Mouse (Mus musculus) embryo, embryonic 11.5 days (tissue): ENCODE measurements around the gene Nlrc4.

Experiments
- DNase-seq: peaks from one replicate; pipeline ENCODE4 v3.0.0-alpha.2; 2012; ENCODE audit warnings: low read depth, low spot score

The Nlrc4 gene

GRCm38 (mm10) chr17:74430074-74430473 is 28.9 kb downstream of the Nlrc4 start:
- DNase-seq, result no peak

GRCm38 (mm10) chr17:74424401-74425005 is 34.4 kb downstream of the Nlrc4 start:
- no peak for DNase-seq

- no peak for DNase-seq
Measured at GRCm38 (mm10) chr17:74420656-74421055, 38.3 kb downstream of the Nlrc4 start.

- no peak for DNase-seq
Measured at GRCm38 (mm10) chr17:74418171-74418570, 40.8 kb downstream of the Nlrc4 start.

- DNase-seq, result no peak
Measured at GRCm38 (mm10) chr17:74416841-74417360, 42.0 kb downstream of the Nlrc4 start.

- no peak for DNase-seq
Measured at GRCm38 (mm10) chr17:74414671-74415070, 44.3 kb downstream of the Nlrc4 start.

GRCm38 (mm10) chr17:74413324-74413723 is 45.6 kb downstream of the Nlrc4 start:
- DNase-seq, result no peak

GRCm38 (mm10) chr17:74409722-74410121 is 49.2 kb downstream of the Nlrc4 start:
- DNase-seq, result no peak

GRCm38 (mm10) chr17:74406487-74406886 is 52.5 kb downstream of the Nlrc4 start:
- no peak for DNase-seq

GRCm38 (mm10) chr17:74402486-74403222 is 56.3 kb downstream of the Nlrc4 start:
- DNase-seq, result no peak

- no peak for DNase-seq
Measured at GRCm38 (mm10) chr17:74397173-74397572, 61.8 kb downstream of the Nlrc4 start.

GRCm38 (mm10) chr17:74396766-74397165 is 62.2 kb downstream of the Nlrc4 start:
- no peak for DNase-seq

GRCm38 (mm10) chr17:74395383-74396065 is 63.4 kb downstream of the Nlrc4 start, which contains the start of gene Slc30a6:
Slc30a6 (plus strand) TSS chr17:74395608.
- peak; percentile 94 for DNase-seq

GRCm38 (mm10) chr17:74394855-74395254 is 64.1 kb downstream of the Nlrc4 start:
- no peak for DNase-seq

- DNase-seq, result no peak
Measured at GRCm38 (mm10) chr17:74394381-74394780, 64.6 kb downstream of the Nlrc4 start.

- no peak for DNase-seq
Measured at GRCm38 (mm10) chr17:74389847-74390246, 69.1 kb downstream of the Nlrc4 start.

GRCm38 (mm10) chr17:74386657-74387056 is 72.3 kb downstream of the Nlrc4 start:
- no peak for DNase-seq

GRCm38 (mm10) chr17:74376916-74377315 is 82.0 kb downstream of the Nlrc4 start:
- DNase-seq, result no peak
